Mouse (Mus musculus): ENCODE results near the gene Clip1. TPM values are rescaled to one million over a fixed set of nuclear protein-coding genes. Genes with fewer than 3 reads are reported as not detected.
"Not testable (repeated sequence)": the region's sequence is repeated elsewhere in the genome, so short reads cannot be mapped to it uniquely, and the experiment has no call there.

Gene Clip1
- 89.8 and 102 TPM in 2 replicates for total RNA-seq (2014; rRNA removed)
- polyA plus RNA-seq (2015; fragmentation: Nextera tagmentation; extraction: Ambion mirVana): 52.2 and 73.1 TPM in 2 replicates

- 0 out of 2 replicates have a peak, but pooled peaks have one; percentile 5 for TF ChIP-seq CTCF (IDR thresholded peaks at IDR 0.05; ENCODE audit: low read depth)
- Histone ChIP-seq H3K9me3 (ENCODE audit: low read length) (no peaks in the 10 kb centered on the region), H3K4me2 (ENCODE audit: low read depth) (peak within 1 kb of the TSS; percentile 73), H3K4me3 (ENCODE audit: low read depth, low read length) (peak within 1 kb of the TSS; percentile 95), H3K27me3 (ENCODE audit: insufficient read depth, low read length) (no peaks in the 10 kb centered on the region), H3K36me3 (ENCODE audit: insufficient read depth) (no peaks in the 10 kb centered on the region), H3K9ac (peak within 1 kb of the TSS; percentile 98), H3K27ac (ENCODE audit: low read depth, low read length) (peak within 1 kb of the TSS; percentile 100), H3K4me1 (ENCODE audit: insufficient read depth) (peaks cover 13% of the 10 kb centered on the region)
- DNase-seq: peak; percentile 80
- WGBS: under 1% methylated on average over 50 of the region's 64 CpGs
- peak; percentile 85 for ATAC-seq
Observed at GRCm38 (mm10) chr5:123684221-123685144, at the start of gene Clip1. Clip1 (minus strand) TSS chr5:123684618.

GRCm38 (mm10) chr5:123730981-123731380, 46.6 kb upstream of the Clip1 start:
- DNase-seq (no peak), ATAC-seq (no peak)
- Histone ChIP-seq H3K4me1 (ENCODE audit: insufficient read depth) (no peaks in the 10 kb centered on the region), H3K27ac (ENCODE audit: low read depth, low read length) (no peak overlapping the region), H3K4me2 (ENCODE audit: low read depth) (no peak overlapping the region), H3K36me3 (ENCODE audit: insufficient read depth) (peaks cover 62% of the 10 kb centered on the region), H3K9ac (no peak overlapping the region), H3K4me3 (ENCODE audit: low read depth, low read length) (no peak overlapping the region), H3K9me3 (ENCODE audit: low read length) (no peaks in the 10 kb centered on the region), H3K27me3 (ENCODE audit: insufficient read depth, low read length) (no peaks in the 10 kb centered on the region)
- WGBS: 95% methylated on average over 2 of the region's 2 CpGs
- no peak for TF ChIP-seq CTCF (IDR thresholded peaks at IDR 0.05; ENCODE audit: low read depth)

- H3K9me3 ChIP-seq (ENCODE audit: low read length); H3K27ac ChIP-seq (ENCODE audit: low read depth, low read length); H3K4me1 ChIP-seq (ENCODE audit: insufficient read depth); H3K9ac ChIP-seq; H3K4me3 ChIP-seq (ENCODE audit: low read depth, low read length); ATAC-seq; H3K4me2 ChIP-seq (ENCODE audit: low read depth); DNase-seq; H3K27me3 ChIP-seq (ENCODE audit: insufficient read depth, low read length): not testable (repeated sequence)
- 92% methylated on average over 7 of the region's 7 CpGs for WGBS
- H3K36me3 ChIP-seq (ENCODE audit: insufficient read depth): peaks cover 15% of the 10 kb centered on the region; the same call in 1 of the 2 replicates
Observed at GRCm38 (mm10) chr5:123723816-123724215, 39.4 kb upstream of the Clip1 start.

GRCm38 (mm10) chr5:123720328-123721311, 36.2 kb upstream of the Clip1 start, which contains the start of gene Zcchc8:
Zcchc8 (minus strand) TSS chr5:123721100.
- WGBS: 1% methylated on average over 79 of the region's 83 CpGs
- peak within 1 kb of the TSS; percentile 79 for H3K4me3 ChIP-seq (ENCODE audit: low read depth, low read length)

GRCm38 (mm10) chr5:123714622-123715021, 30.2 kb upstream of the Clip1 start:
- no peak overlapping the region for H3K4me3 ChIP-seq (ENCODE audit: low read depth, low read length)

More at GRCm38 (mm10) chr5:123720328-123721311, 36.2 kb upstream of the Clip1 start, which contains the start of gene Zcchc8:
- Histone ChIP-seq H3K36me3 (ENCODE audit: insufficient read depth) (peaks cover 8% of the 10 kb centered on the region; the same call in 1 of the 2 replicates), H3K9ac (peak within 1 kb of the TSS; percentile 72), H3K4me2 (ENCODE audit: low read depth) (peak within 1 kb of the TSS; percentile 79), H3K27me3 (ENCODE audit: insufficient read depth, low read length) (no peaks in the 10 kb centered on the region), H3K27ac (ENCODE audit: low read depth, low read length) (peak within 1 kb of the TSS; percentile 91), H3K4me1 (ENCODE audit: insufficient read depth) (peaks cover 9% of the 10 kb centered on the region), H3K9me3 (ENCODE audit: low read length) (no peaks in the 10 kb centered on the region)
- no peak for TF ChIP-seq CTCF (IDR thresholded peaks at IDR 0.05; ENCODE audit: low read depth)
- ATAC-seq: peak; percentile 100
- DNase-seq: peak; percentile 99

GRCm38 (mm10) chr5:123713782-123714181, 29.4 kb upstream of the Clip1 start:
- DNase-seq: no peak
- no peak for TF ChIP-seq CTCF (IDR thresholded peaks at IDR 0.05; ENCODE audit: low read depth)
- no peak for ATAC-seq

More at GRCm38 (mm10) chr5:123714622-123715021, 30.2 kb upstream of the Clip1 start:
- ATAC-seq (no peak), DNase-seq (no peak)
- no peak for TF ChIP-seq CTCF (IDR thresholded peaks at IDR 0.05; ENCODE audit: low read depth)
- H3K9me3 ChIP-seq (ENCODE audit: low read length): no peaks in the 10 kb centered on the region
- no peak overlapping the region for H3K4me2 ChIP-seq (ENCODE audit: low read depth)
- H3K27ac ChIP-seq (ENCODE audit: low read depth, low read length): no peak overlapping the region
- no peak overlapping the region for H3K9ac ChIP-seq
- peaks cover 7% of the 10 kb centered on the region for H3K4me1 ChIP-seq (ENCODE audit: insufficient read depth)
- no peaks in the 10 kb centered on the region for H3K27me3 ChIP-seq (ENCODE audit: insufficient read depth, low read length)
- WGBS: 93% methylated on average over 4 of the region's 4 CpGs
- peaks cover 62% of the 10 kb centered on the region for H3K36me3 ChIP-seq (ENCODE audit: insufficient read depth)

More at GRCm38 (mm10) chr5:123713782-123714181, 29.4 kb upstream of the Clip1 start:
- no peak overlapping the region for H3K9ac ChIP-seq
- H3K4me2 ChIP-seq (ENCODE audit: low read depth): no peak overlapping the region
- H3K9me3 ChIP-seq (ENCODE audit: low read length): no peaks in the 10 kb centered on the region
- H3K4me3 ChIP-seq (ENCODE audit: low read depth, low read length): no peak overlapping the region
- peaks cover 71% of the 10 kb centered on the region for H3K36me3 ChIP-seq (ENCODE audit: insufficient read depth)
- H3K27ac ChIP-seq (ENCODE audit: low read depth, low read length): no peak overlapping the region
- WGBS: 93% methylated on average over 6 of the region's 6 CpGs
- H3K27me3 ChIP-seq (ENCODE audit: insufficient read depth, low read length): no peaks in the 10 kb centered on the region
- H3K4me1 ChIP-seq (ENCODE audit: insufficient read depth): no peaks in the 10 kb centered on the region

Data from forebrain, postnatal 0 days (tissue).